Mouse (Mus musculus) cerebellum, postnatal 14 days (tissue): ENCODE data around the gene Taf12.

Experiments used
- DNase-seq, 2 experiments: peaks; one replicate each; pipeline ENCODE4 v3.0.0; 2021; ENCODE audit warnings: mixed read lengths in 2 of 2

Taf12 gene

GRCm38 (mm10) chr4:132315711-132316110 lies 41.5 kb downstream of the Taf12 start:
- DNase-seq: no peak

- no peak for DNase-seq
These were observed 52.3 kb downstream of the Taf12 start for GRCm38 (mm10) chr4:132326481-132326880.

- no peak for DNase-seq
These were observed 54.3 kb downstream of the Taf12 start for GRCm38 (mm10) chr4:132328391-132328982.

GRCm38 (mm10) chr4:132329115-132329834 lies 55.1 kb downstream of the Taf12 start, which contains the start of gene Trnau1ap:
TSS of gene Trnau1ap (minus strand) at chr4:132329538.
- peak; percentile 92 for DNase-seq

- DNase-seq: no peak
These were observed 55.7 kb downstream of the Taf12 start for GRCm38 (mm10) chr4:132329835-132330354.

- DNase-seq: no peak
These were observed 57.8 kb downstream of the Taf12 start for GRCm38 (mm10) chr4:132331960-132332359.

- DNase-seq: no peak
These were observed 58.7 kb downstream of the Taf12 start for GRCm38 (mm10) chr4:132332880-132333279.

- DNase-seq: peak; percentile 59 to 81
These were observed 64.8 kb downstream of the Taf12 start for GRCm38 (mm10) chr4:132338943-132339342.

GRCm38 (mm10) chr4:132341451-132341850 lies 67.3 kb downstream of the Taf12 start:
- DNase-seq: no peak

GRCm38 (mm10) chr4:132344403-132345134 lies 70.4 kb downstream of the Taf12 start:
- no peak for DNase-seq
